Mouse (Mus musculus) cerebellum, adult 9-10 months (tissue): ENCODE measurements around the gene Utrn.
"Not testable (repeated sequence)": the region's sequence is repeated elsewhere in the genome, so short reads cannot be mapped to it uniquely, and the experiment has no call there.

ENCODE experiments used
- DNase-seq: peaks from one replicate; pipeline ENCODE4 v3.0.0; 2022

Utrn gene

GRCm38 (mm10) chr10:12658023-12658744 lies 211.0 kb downstream of the Utrn start:
- no peak for DNase-seq

- no peak for DNase-seq
These were observed 216.2 kb downstream of the Utrn start for GRCm38 (mm10) chr10:12652988-12653387.

GRCm38 (mm10) chr10:12646119-12646518 lies 223.0 kb downstream of the Utrn start:
- DNase-seq: no peak

- DNase-seq: peak; percentile 9
These were observed 225.8 kb downstream of the Utrn start for GRCm38 (mm10) chr10:12643336-12643735.

- DNase-seq: no peak
These were observed 229.5 kb downstream of the Utrn start for GRCm38 (mm10) chr10:12639638-12640037.

- no peak for DNase-seq
These were observed 235.2 kb downstream of the Utrn start for GRCm38 (mm10) chr10:12633965-12634364.

- no peak for DNase-seq
These were observed 238.2 kb downstream of the Utrn start for GRCm38 (mm10) chr10:12630933-12631332.

- DNase-seq: no peak
These were observed 250.8 kb downstream of the Utrn start for GRCm38 (mm10) chr10:12618397-12618796.

GRCm38 (mm10) chr10:12615723-12616122 lies 253.4 kb downstream of the Utrn start:
- DNase-seq: peak; percentile 20

GRCm38 (mm10) chr10:12614465-12615199 lies 254.5 kb downstream of the Utrn start:
- DNase-seq: peak; percentile 26

GRCm38 (mm10) chr10:12612235-12612863 lies 256.8 kb downstream of the Utrn start:
- DNase-seq: peak; percentile 45

- DNase-seq: no peak
These were observed 259.3 kb downstream of the Utrn start for GRCm38 (mm10) chr10:12609896-12610295.

GRCm38 (mm10) chr10:12608634-12609033 lies 260.5 kb downstream of the Utrn start:
- no peak for DNase-seq

- not testable (repeated sequence) for DNase-seq
These were observed 262.0 kb downstream of the Utrn start for GRCm38 (mm10) chr10:12607180-12607579.

- DNase-seq: no peak
These were observed 273.8 kb downstream of the Utrn start for GRCm38 (mm10) chr10:12595379-12595778.

- DNase-seq: no peak
These were observed 274.2 kb downstream of the Utrn start for GRCm38 (mm10) chr10:12594958-12595357.

- no peak for DNase-seq
These were observed 276.1 kb downstream of the Utrn start for GRCm38 (mm10) chr10:12593071-12593470.

GRCm38 (mm10) chr10:12591946-12592345 lies 277.2 kb downstream of the Utrn start:
- no peak for DNase-seq

- DNase-seq: no peak
These were observed 281.1 kb downstream of the Utrn start for GRCm38 (mm10) chr10:12588051-12588450.

- DNase-seq: no peak
These were observed 281.8 kb downstream of the Utrn start for GRCm38 (mm10) chr10:12587318-12587717.

- no peak for DNase-seq
These were observed 282.3 kb downstream of the Utrn start for GRCm38 (mm10) chr10:12586825-12587224.

GRCm38 (mm10) chr10:12586200-12586599 lies 283.0 kb downstream of the Utrn start:
- no peak for DNase-seq

GRCm38 (mm10) chr10:12583473-12583872 lies 285.7 kb downstream of the Utrn start:
- no peak for DNase-seq

GRCm38 (mm10) chr10:12579048-12579447 lies 290.1 kb downstream of the Utrn start:
- DNase-seq: no peak
